Mouse (Mus musculus) left cerebral cortex, postnatal 36 days (tissue): ENCODE data around the gene Gns. TPM values are rescaled to one million over a fixed set of nuclear protein-coding genes. Genes with fewer than 3 reads are reported as not detected.

ENCODE experiments used
- DNase-seq, 2 experiments: peaks; one replicate each; pipeline ENCODE4 v3.0.0; 2021 to 2022; ENCODE audit warnings: low spot score in 2 of 2, mixed read lengths in 1 of 2
- intact Hi-C: fragments of 180-260 bp; cut with DNase I; formaldehyde crosslinking; loops from one replicate; pipeline ENCODE4 v1.15.1; 2025
- total RNA-seq, 2 experiments: library from RNA; stranded (reverse); gene quantifications; 2 replicates each; pipeline ENCODE4 v1.2.3; 2021

The Gns gene
- total RNA-seq, 2 experiments from 2014 or later = 78.5 to 80.8 TPM

DNA sequence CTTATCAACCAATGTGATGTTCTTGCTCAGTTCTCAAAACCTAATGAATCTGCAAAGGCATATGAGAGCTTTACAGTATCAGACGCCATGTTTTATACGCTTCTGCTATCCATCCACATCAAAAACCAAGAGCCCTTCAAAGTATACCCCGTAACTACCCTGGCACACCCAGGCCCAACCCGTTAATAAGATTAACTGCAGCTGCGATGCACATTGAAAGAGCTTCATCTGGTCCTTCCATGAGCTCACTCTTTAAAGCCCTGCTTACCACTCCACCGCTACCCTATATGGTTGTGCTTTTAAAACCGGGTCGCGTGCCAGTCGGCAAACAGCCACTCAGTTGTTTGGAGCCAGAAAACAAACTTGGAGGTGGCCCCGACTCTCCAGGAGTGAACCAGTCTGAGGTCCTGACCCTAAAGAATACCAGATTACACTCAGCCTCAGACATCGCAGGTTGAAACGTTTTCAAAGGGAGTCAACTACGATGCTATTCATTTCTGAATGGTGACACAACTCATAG, 60.7 kb downstream of the Gns start:
- intact Hi-C loops = loop anchor here (5.0 kb wide), 1 partner anchor 47 kb away; no protein-coding TSS in a partner anchor
- DNase-seq = no peak

DNA sequence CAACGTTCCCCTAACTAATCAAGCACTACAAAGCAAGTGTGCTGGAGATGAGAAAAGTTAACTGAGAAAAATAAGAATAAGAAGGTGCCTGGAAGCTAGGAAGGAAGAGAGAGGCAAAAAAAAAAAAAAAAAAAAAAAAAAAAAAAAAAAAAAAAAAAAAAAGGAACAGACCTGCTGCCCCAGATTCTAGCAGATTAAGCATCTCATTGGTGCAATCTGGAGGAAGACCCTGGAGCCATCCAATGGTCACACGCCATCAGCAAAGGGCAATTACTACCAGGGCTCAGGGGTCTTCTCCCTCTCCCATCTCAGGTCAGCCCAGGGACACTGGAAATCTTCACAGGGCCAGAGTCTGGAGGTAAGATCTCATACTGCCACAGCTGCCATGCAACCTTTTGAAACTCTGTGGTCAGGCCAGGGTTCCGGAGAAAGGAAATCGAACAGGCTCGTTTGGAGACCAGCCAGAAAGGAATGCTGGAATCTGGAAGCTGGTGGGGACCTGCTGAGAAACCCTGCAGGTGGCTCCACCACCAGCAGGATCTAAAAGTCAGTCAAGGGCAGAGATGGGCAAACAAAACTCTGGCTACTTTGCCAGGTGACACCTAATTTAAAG, 61.7 kb downstream of the Gns start:
- DNase-seq = no peak
- intact Hi-C loops = loop anchor here (5.0 kb wide), 1 partner anchor 46 kb away; no protein-coding TSS in a partner anchor

GRCm38 (mm10) chr10:121427136-121427535, 62.2 kb downstream of the Gns start:
- DNase-seq = no peak

GRCm38 (mm10) chr10:121428011-121428711, 63.3 kb downstream of the Gns start:
- intact Hi-C loops = loop anchor here (5.0 kb wide), 1 partner anchor 44 kb away; no protein-coding TSS in a partner anchor
- DNase-seq = peak; percentile 50 to 63

More at GRCm38 (mm10) chr10:121427136-121427535, 62.2 kb downstream of the Gns start:
- intact Hi-C loops = loop anchor here (5.0 kb wide), 1 partner anchor 45 kb away; no protein-coding TSS in a partner anchor

- intact Hi-C loops = loop anchor here (5.0 kb wide), 1 partner anchor 43 kb away; no protein-coding TSS in a partner anchor
- no peak for DNase-seq
Measured at GRCm38 (mm10) chr10:121429089-121429488, 64.2 kb downstream of the Gns start.

DNA sequence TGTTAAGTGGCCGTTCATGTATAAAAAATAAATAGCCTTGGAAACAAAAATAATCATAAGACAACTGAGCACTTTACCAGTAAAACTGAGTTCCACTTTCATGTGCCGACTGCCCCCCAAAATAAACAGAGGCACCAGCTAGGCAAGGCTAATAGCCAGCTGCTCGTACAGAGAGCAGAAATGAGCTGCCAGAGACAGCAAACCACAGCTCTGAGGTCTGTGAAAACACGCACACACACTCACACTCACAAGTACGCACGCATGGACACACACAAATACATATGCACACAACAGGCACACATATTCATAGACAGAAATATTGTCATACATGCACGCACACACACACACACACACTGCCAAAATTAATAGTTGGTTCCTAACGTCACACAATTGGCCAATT, 64.7 kb downstream of the Gns start:
- no peak for DNase-seq
- intact Hi-C loops = loop anchor here (5.0 kb wide), 1 partner anchor 43 kb away; no protein-coding TSS in a partner anchor

- intact Hi-C loops = loop anchor here (5.0 kb wide), 1 partner anchor 42 kb away; no protein-coding TSS in a partner anchor
- no peak for DNase-seq
Measured at GRCm38 (mm10) chr10:121429981-121430682, 65.2 kb downstream of the Gns start.

- DNase-seq = no peak
- intact Hi-C loops = no loop called here
Measured at GRCm38 (mm10) chr10:121430764-121431540, 66.1 kb downstream of the Gns start.

DNA sequence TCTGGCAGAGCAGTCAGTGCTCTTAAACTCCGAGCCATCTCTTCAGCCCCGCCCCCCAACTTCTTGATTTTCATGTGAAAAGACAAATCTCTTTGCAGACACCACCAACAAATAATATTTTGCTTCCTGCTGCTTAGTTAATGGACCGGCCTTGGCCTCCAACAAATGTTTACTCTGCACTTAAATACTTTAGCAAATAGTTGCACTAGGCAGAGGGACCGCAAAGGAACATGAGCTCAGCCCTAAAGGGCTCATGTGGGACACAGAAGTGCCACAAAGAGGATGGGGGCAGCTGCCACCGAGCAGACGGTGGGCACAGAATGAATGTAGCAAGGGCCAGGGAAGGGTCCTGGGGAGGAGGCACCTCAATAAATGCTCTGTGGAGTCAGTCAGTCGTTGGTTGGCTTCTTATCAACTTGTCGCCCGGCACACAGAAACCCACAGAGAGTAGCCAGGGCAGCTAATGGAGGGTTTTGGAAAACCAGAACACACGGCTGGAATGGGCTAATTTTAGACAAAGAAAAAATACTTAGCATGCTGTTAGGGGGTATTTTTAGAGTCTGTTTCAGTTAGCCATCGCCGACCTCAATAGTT, 67.2 kb downstream of the Gns start:
- no peak for DNase-seq
- intact Hi-C loops = no loop called here

- intact Hi-C loops = no loop called here
- DNase-seq = no peak
Measured at GRCm38 (mm10) chr10:121432635-121433280, 67.9 kb downstream of the Gns start.

- intact Hi-C loops = no loop called here
- DNase-seq = no peak
Measured at GRCm38 (mm10) chr10:121434441-121435103, 69.7 kb downstream of the Gns start.

DNA sequence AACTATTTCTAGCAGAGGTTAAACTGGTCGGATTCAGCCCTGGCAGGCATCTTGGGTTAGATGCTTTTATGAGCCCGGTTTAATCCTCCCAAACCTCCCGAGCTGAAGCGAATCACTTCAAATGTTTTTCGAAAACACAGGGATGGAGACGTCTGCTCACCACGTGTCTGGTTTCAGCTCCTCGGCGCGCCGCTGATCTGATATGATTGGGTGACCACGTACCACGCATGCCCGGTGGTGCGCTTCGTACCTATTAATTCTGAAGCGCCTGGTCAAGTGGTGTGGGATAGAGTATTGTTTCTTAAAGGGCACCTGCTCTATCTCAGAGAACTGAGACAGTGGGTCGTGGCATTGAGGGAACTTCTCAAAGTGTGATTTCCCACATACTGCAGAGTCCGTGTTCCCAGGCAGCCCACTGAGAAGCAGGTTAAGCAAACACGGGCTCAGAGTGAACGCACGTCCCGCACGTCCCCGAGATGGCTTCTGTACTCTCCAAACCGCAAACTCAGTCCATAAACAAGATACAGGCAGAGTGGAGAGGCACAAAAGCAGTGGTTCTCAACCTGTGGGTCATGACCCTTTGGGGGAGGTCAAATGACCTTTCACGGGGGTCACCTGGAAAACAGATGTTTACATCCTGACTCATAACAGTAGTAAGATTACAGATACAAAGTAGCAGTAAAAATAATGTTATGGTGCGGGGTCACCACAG, 70.8 kb downstream of the Gns start:
- intact Hi-C loops = no loop called here
- DNase-seq = no peak

GRCm38 (mm10) chr10:121436258-121436645, 71.4 kb downstream of the Gns start:
- no peak for DNase-seq
- intact Hi-C loops = no loop called here

GRCm38 (mm10) chr10:121436693-121437092, 71.8 kb downstream of the Gns start:
- DNase-seq = no peak
- intact Hi-C loops = no loop called here

- DNase-seq = no peak
- intact Hi-C loops = no loop called here
Measured at GRCm38 (mm10) chr10:121438109-121438508, 73.2 kb downstream of the Gns start.

GRCm38 (mm10) chr10:121439310-121439731, 74.4 kb downstream of the Gns start:
- intact Hi-C loops = no loop called here
- no peak for DNase-seq

DNA sequence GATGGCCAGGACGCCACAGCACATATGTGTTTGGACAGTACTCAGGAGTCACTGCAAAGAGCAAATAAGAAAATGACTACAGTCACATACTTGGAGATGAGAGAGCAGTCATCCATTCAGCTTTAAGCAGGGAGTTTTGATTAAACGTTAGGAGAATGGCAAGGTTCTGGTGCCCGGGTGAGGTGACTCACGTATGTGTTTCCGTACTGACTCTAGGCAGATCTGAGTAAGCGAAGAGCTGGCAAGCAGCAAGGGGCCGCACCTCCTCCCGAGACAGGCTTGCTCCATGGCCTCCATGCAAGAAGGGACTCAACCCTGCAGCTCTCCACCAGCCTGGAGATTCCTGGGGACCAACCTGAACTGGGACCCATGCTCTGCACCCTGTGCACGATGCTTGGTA, 78.9 kb downstream of the Gns start:
- DNase-seq = no peak
- intact Hi-C loops = no loop called here
